Comparison of ENCODE assay signal across 33 mouse cellular contexts in genomic region chr5:67898921-67899320, GRCm38 (mm10). TPM values are rescaled to one million over a fixed set of nuclear protein-coding genes. Genes with fewer than 3 reads are reported as not detected.
DNase-seq lines count a peak whose midpoint lies in the region; ATAC-seq and TF ChIP-seq lines count a peak whose summit lies in the region.
"Had no signal": no experiment of that assay in that cellular context is flagged by ENCODE, and none has a peak within 500 bp of the region (broad histone marks: within the 10 kb centered on the region; RNA-seq: fewer than 3 reads in every experiment).

No protein-coding gene starts in this region.

- no peaks in the 10 kb centered on the region for H3K9me3 ChIP-seq in forebrain, embryonic 14.5 days (replicated peaks; ENCODE audit: control insufficient read depth, low read length)
- no peaks in the 10 kb centered on the region for H3K9me3 ChIP-seq in forebrain, embryonic 12.5 days
- no peaks in the 10 kb centered on the region for H3K9me3 ChIP-seq in hindbrain, postnatal 0 days (ENCODE audit: low read length)
- H3K9me3 ChIP-seq in hindbrain, embryonic 13.5 days: no peaks in the 10 kb centered on the region
- no peaks in the 10 kb centered on the region for H3K9me3 ChIP-seq in midbrain, postnatal 0 days (ENCODE audit: low read length)
- H3K9me3 ChIP-seq in midbrain, embryonic 10.5 days (replicated peaks): no peaks in the 10 kb centered on the region
- H3K9me3 ChIP-seq: forebrain, embryonic 10.5 days; heart, embryonic 10.5 days; heart, embryonic 13.5 days; hindbrain, embryonic 15.5 days; intestine, embryonic 15.5 days had no signal

- no peaks in the 10 kb centered on the region for H3K36me3 ChIP-seq in forebrain, embryonic 14.5 days (ENCODE audit: control insufficient read depth, insufficient read depth, low read length)
- no peaks in the 10 kb centered on the region for H3K36me3 ChIP-seq in forebrain, embryonic 12.5 days (replicated peaks)
- H3K36me3 ChIP-seq in hindbrain, postnatal 0 days (ENCODE audit: insufficient read depth, low read length): no peaks in the 10 kb centered on the region
- H3K36me3 ChIP-seq in hindbrain, embryonic 13.5 days: no peaks in the 10 kb centered on the region
- no peaks in the 10 kb centered on the region for H3K36me3 ChIP-seq in midbrain, postnatal 0 days (ENCODE audit: insufficient read depth, low read length)
- no peaks in the 10 kb centered on the region for H3K36me3 ChIP-seq in midbrain, embryonic 10.5 days
- H3K36me3 ChIP-seq: forebrain, embryonic 10.5 days; heart, embryonic 10.5 days; heart, embryonic 13.5 days; hindbrain, embryonic 15.5 days; intestine, embryonic 15.5 days had no signal

- ATAC-seq in forebrain, embryonic 14.5 days: no peak
- ATAC-seq in forebrain, embryonic 12.5 days (ENCODE audit: low FRiP score): no peak
- ATAC-seq in hindbrain, postnatal 0 days: no peak
- ATAC-seq in hindbrain, embryonic 13.5 days (ENCODE audit: low FRiP score): no peak
- no peak for ATAC-seq in midbrain, postnatal 0 days (ENCODE audit: low FRiP score)
- ATAC-seq: CD4-positive, CD25-positive, alpha-beta regulatory T cell, adult 4 months; intestine, embryonic 15.5 days had no signal

- peak; percentile 32 for DNase-seq in forebrain, embryonic 14.5 days (ENCODE audit: low spot score)
- DNase-seq in hindbrain, postnatal 0 days (ENCODE audit: low spot score): peak; percentile 14
- peak; percentile 15 for DNase-seq in midbrain, postnatal 0 days (ENCODE audit: low spot score)
- DNase-seq in midbrain, embryonic 10.5 days (ENCODE audit: low spot score): no peak
- peak; percentile 59 for DNase-seq in brain, embryonic 14.5 days (ENCODE audit: low read depth)
- DNase-seq in testis, postnatal 10 days (ENCODE audit: low spot score): no peak
- DNase-seq: adrenal gland, adult 2 months; adrenal gland, postnatal 14 days; cerebellum, adult 18-20 months; cerebellum, adult 9-10 months; cerebellum, postnatal 36 days; gastrocnemius, postnatal 10 days; gastrocnemius, postnatal 36 days; heart, adult 2 months; heart, postnatal 14 days; heart, postnatal 4 days had no signal

- no peaks in the 10 kb centered on the region for H3K27me3 ChIP-seq in forebrain, embryonic 14.5 days (replicated peaks; ENCODE audit: control insufficient read depth, insufficient read depth, low read length)
- H3K27me3 ChIP-seq in forebrain, embryonic 12.5 days: no peaks in the 10 kb centered on the region
- no peaks in the 10 kb centered on the region for H3K27me3 ChIP-seq in hindbrain, postnatal 0 days (ENCODE audit: insufficient read depth, low read length)
- H3K27me3 ChIP-seq in hindbrain, embryonic 13.5 days: no peaks in the 10 kb centered on the region
- H3K27me3 ChIP-seq in midbrain, postnatal 0 days (ENCODE audit: insufficient read depth, low read length): no peaks in the 10 kb centered on the region
- H3K27me3 ChIP-seq in midbrain, embryonic 10.5 days (ENCODE audit: low read depth, poor library complexity, severe bottlenecking): no peaks in the 10 kb centered on the region
- H3K27me3 ChIP-seq: heart, embryonic 13.5 days; hindbrain, embryonic 15.5 days; intestine, embryonic 15.5 days had no signal

- no peak overlapping the region for H3K4me3 ChIP-seq in forebrain, embryonic 14.5 days (ENCODE audit: low read depth, low read length)
- no peak overlapping the region for H3K4me3 ChIP-seq in forebrain, embryonic 12.5 days (replicated peaks)
- no peak overlapping the region for H3K4me3 ChIP-seq in hindbrain, postnatal 0 days (ENCODE audit: low read length)
- H3K4me3 ChIP-seq in hindbrain, embryonic 13.5 days: no peak overlapping the region
- H3K4me3 ChIP-seq in midbrain, postnatal 0 days (ENCODE audit: low read depth, low read length): no peak overlapping the region
- H3K4me3 ChIP-seq in midbrain, embryonic 10.5 days: no peak overlapping the region
- H3K4me3 ChIP-seq: forebrain, embryonic 10.5 days; heart, adult 2 months; heart, embryonic 10.5 days; heart, embryonic 13.5 days; hindbrain, embryonic 15.5 days; intestine, embryonic 15.5 days had no signal

- H3K27ac ChIP-seq in forebrain, embryonic 14.5 days (ENCODE audit: low read depth, low read length): no peak overlapping the region
- H3K27ac ChIP-seq in forebrain, embryonic 12.5 days: no peak overlapping the region
- H3K27ac ChIP-seq in hindbrain, postnatal 0 days: no peak overlapping the region
- H3K27ac ChIP-seq in hindbrain, embryonic 13.5 days: no peak overlapping the region
- no peak overlapping the region for H3K27ac ChIP-seq in midbrain, postnatal 0 days (ENCODE audit: low read depth, low read length)
- no peak overlapping the region for H3K27ac ChIP-seq in midbrain, embryonic 10.5 days (replicated peaks)
- H3K27ac ChIP-seq: forebrain, embryonic 10.5 days; heart, adult 2 months; heart, embryonic 10.5 days; heart, embryonic 13.5 days; hindbrain, embryonic 15.5 days; intestine, embryonic 15.5 days had no signal

- no peak for TF ChIP-seq POLR2A in brain, embryonic 14.5 days (IDR thresholded peaks at IDR 0.05; ENCODE audit: borderline replicate concordance, extremely low read depth, insufficient read depth, insufficient read length, poor library complexity, severe bottlenecking)

- 91% methylated on average over 1 of the region's 1 CpGs for WGBS in forebrain, embryonic 14.5 days
- WGBS in forebrain, embryonic 12.5 days: 88% methylated on average over 1 of the region's 1 CpGs
- WGBS in hindbrain, postnatal 0 days: 83% methylated on average over 1 of the region's 1 CpGs
- WGBS in hindbrain, embryonic 13.5 days: 91% methylated on average over 1 of the region's 1 CpGs
- WGBS in midbrain, postnatal 0 days: 95% methylated on average over 1 of the region's 1 CpGs
- 85% methylated on average over 1 of the region's 1 CpGs for WGBS in midbrain, embryonic 10.5 days

- H3K9ac ChIP-seq in forebrain, embryonic 14.5 days (ENCODE audit: low read length): no peak overlapping the region
- no peak overlapping the region for H3K9ac ChIP-seq in forebrain, embryonic 12.5 days
- H3K9ac ChIP-seq in hindbrain, postnatal 0 days (replicated peaks; ENCODE audit: low read length): no peak overlapping the region
- H3K9ac ChIP-seq in hindbrain, embryonic 13.5 days: no peak overlapping the region
- no peak overlapping the region for H3K9ac ChIP-seq in midbrain, postnatal 0 days (replicated peaks; ENCODE audit: low read length, poor library complexity, severe bottlenecking)
- H3K9ac ChIP-seq: heart, embryonic 13.5 days; hindbrain, embryonic 15.5 days; intestine, embryonic 15.5 days had no signal

- no peaks in the 10 kb centered on the region for H3K4me1 ChIP-seq in forebrain, embryonic 14.5 days (ENCODE audit: control insufficient read depth, insufficient read depth, low read length)
- no peaks in the 10 kb centered on the region for H3K4me1 ChIP-seq in forebrain, embryonic 12.5 days
- H3K4me1 ChIP-seq in hindbrain, postnatal 0 days (ENCODE audit: insufficient read depth, low read length): no peaks in the 10 kb centered on the region
- H3K4me1 ChIP-seq in hindbrain, embryonic 13.5 days (replicated peaks): no peaks in the 10 kb centered on the region
- H3K4me1 ChIP-seq in midbrain, postnatal 0 days (ENCODE audit: insufficient read depth, low read length): no peaks in the 10 kb centered on the region
- H3K4me1 ChIP-seq in midbrain, embryonic 10.5 days: no peaks in the 10 kb centered on the region
- H3K4me1 ChIP-seq: forebrain, embryonic 10.5 days; heart, embryonic 10.5 days; heart, embryonic 13.5 days; hindbrain, embryonic 15.5 days; intestine, embryonic 15.5 days had no signal

- no peak for TF ChIP-seq CTCF in hindbrain, postnatal 0 days (IDR thresholded peaks at IDR 0.05; ENCODE audit: low read depth)
- no peak for TF ChIP-seq CTCF in midbrain, postnatal 0 days (IDR thresholded peaks at IDR 0.05)
- no peak for TF ChIP-seq CTCF in brain, embryonic 14.5 days (IDR thresholded peaks at IDR 0.05; ENCODE audit: borderline replicate concordance, extremely low read depth, insufficient read depth, insufficient read length)

- H3K4me2 ChIP-seq in forebrain, embryonic 14.5 days (ENCODE audit: low read length): no peak overlapping the region
- H3K4me2 ChIP-seq in forebrain, embryonic 12.5 days: no peak overlapping the region
- H3K4me2 ChIP-seq in hindbrain, postnatal 0 days (ENCODE audit: low read depth, low read length): no peak overlapping the region
- no peak overlapping the region for H3K4me2 ChIP-seq in hindbrain, embryonic 13.5 days
- no peak overlapping the region for H3K4me2 ChIP-seq in midbrain, postnatal 0 days (ENCODE audit: low read depth, low read length, poor library complexity, severe bottlenecking)
- H3K4me2 ChIP-seq: heart, embryonic 13.5 days; hindbrain, embryonic 15.5 days; intestine, embryonic 15.5 days had no signal

RNA-seq across cellular contexts. Expression of gene Gm5108, which starts 42.5 kb away (rescaled TPM):
- not detected in 2 replicates for polyA plus RNA-seq in forebrain, embryonic 14.5 days (2014; fragmentation: Nextera tagmentation; extraction: Ambion mirVana)
- not detected in 2 replicates for polyA plus RNA-seq in forebrain, embryonic 12.5 days (2016; fragmentation: Nextera tagmentation; extraction: Ambion mirVana)
- not detected in 2 replicates for total RNA-seq in hindbrain, postnatal 0 days (2014; rRNA removed)
- not detected in 2 replicates for polyA plus RNA-seq in hindbrain, postnatal 0 days (2015; fragmentation: Nextera tagmentation; extraction: Ambion mirVana)
- not detected in 2 replicates for polyA plus RNA-seq in hindbrain, embryonic 13.5 days (2015; fragmentation: Nextera tagmentation; extraction: Ambion mirVana)
- not detected in 2 replicates for total RNA-seq in midbrain, postnatal 0 days (2014; rRNA removed)
- not detected in 2 replicates for polyA plus RNA-seq in midbrain, postnatal 0 days (2015; fragmentation: Nextera tagmentation; extraction: Ambion mirVana)
- not detected in 2 replicates for polyA plus RNA-seq in midbrain, embryonic 10.5 days (2016; fragmentation: Nextera tagmentation; extraction: Ambion mirVana)
- not detected in 2 replicates for polyA plus RNA-seq in brain, embryonic 14.5 days (2012; rRNA removed)
- total RNA-seq: adrenal gland, adult 2 months; adrenal gland, postnatal 14 days; adrenal gland, postnatal 4 days; gastrocnemius, adult 18-20 months; gastrocnemius, postnatal 10 days; gastrocnemius, postnatal 36 days; granulocyte monocyte progenitor cell, adult 5-6 weeks; heart, adult 2 months; heart, postnatal 14 days; heart, postnatal 4 days; MEL had no signal
- polyA plus RNA-seq: adrenal gland, adult 2 months; C2C12; CD4-positive, CD25-positive, alpha-beta regulatory T cell, adult 4 months; embryonic facial prominence, embryonic 11.5 days; embryonic facial prominence, embryonic 14.5 days; forebrain, embryonic 10.5 days; heart, adult 2 months; heart, embryonic 10.5 days; heart, embryonic 13.5 days; heart, embryonic 16.5 days; hindbrain, embryonic 11.5 days; hindbrain, embryonic 15.5 days; intestine, embryonic 15.5 days had no signal

RNA-seq across cellular contexts. Expression of gene Gm21905, which starts 47.3 kb away (rescaled TPM):
- not detected in 2 replicates for polyA plus RNA-seq in forebrain, embryonic 14.5 days (2014; fragmentation: Nextera tagmentation; extraction: Ambion mirVana)
- polyA plus RNA-seq in forebrain, embryonic 12.5 days (2016; fragmentation: Nextera tagmentation; extraction: Ambion mirVana): not detected in 2 replicates
- total RNA-seq in hindbrain, postnatal 0 days (2014; rRNA removed): not detected in 2 replicates
- not detected in 2 replicates for polyA plus RNA-seq in hindbrain, postnatal 0 days (2015; fragmentation: Nextera tagmentation; extraction: Ambion mirVana)
- not detected in 2 replicates for polyA plus RNA-seq in hindbrain, embryonic 13.5 days (2015; fragmentation: Nextera tagmentation; extraction: Ambion mirVana)
- total RNA-seq in midbrain, postnatal 0 days (2014; rRNA removed): not detected in 2 replicates
- not detected in 2 replicates for polyA plus RNA-seq in midbrain, postnatal 0 days (2015; fragmentation: Nextera tagmentation; extraction: Ambion mirVana)
- not detected in 2 replicates for polyA plus RNA-seq in midbrain, embryonic 10.5 days (2016; fragmentation: Nextera tagmentation; extraction: Ambion mirVana)
- not detected in 2 replicates for polyA plus RNA-seq in brain, embryonic 14.5 days (2012; rRNA removed)
- total RNA-seq: adrenal gland, adult 2 months; adrenal gland, postnatal 14 days; adrenal gland, postnatal 4 days; gastrocnemius, adult 18-20 months; gastrocnemius, postnatal 10 days; gastrocnemius, postnatal 36 days; granulocyte monocyte progenitor cell, adult 5-6 weeks; heart, adult 2 months; heart, postnatal 14 days; heart, postnatal 4 days; MEL had no signal
- polyA plus RNA-seq: adrenal gland, adult 2 months; C2C12; CD4-positive, CD25-positive, alpha-beta regulatory T cell, adult 4 months; embryonic facial prominence, embryonic 11.5 days; embryonic facial prominence, embryonic 14.5 days; forebrain, embryonic 10.5 days; heart, adult 2 months; heart, embryonic 10.5 days; heart, embryonic 13.5 days; heart, embryonic 16.5 days; hindbrain, embryonic 11.5 days; hindbrain, embryonic 15.5 days; intestine, embryonic 15.5 days had no signal

RNA-seq across cellular contexts. Expression of gene Atp8a1, which starts 51.7 kb away (rescaled TPM):
- polyA plus RNA-seq in forebrain, embryonic 14.5 days (2014; fragmentation: Nextera tagmentation; extraction: Ambion mirVana): 24.2 and 30.2 TPM in 2 replicates
- 25.2 and 28.1 TPM in 2 replicates for polyA plus RNA-seq in forebrain, embryonic 12.5 days (2016; fragmentation: Nextera tagmentation; extraction: Ambion mirVana)
- 78.2 and 125 TPM in 2 replicates for total RNA-seq in hindbrain, postnatal 0 days (2014; rRNA removed)
- 37.8 and 41.1 TPM in 2 replicates for polyA plus RNA-seq in hindbrain, postnatal 0 days (2015; fragmentation: Nextera tagmentation; extraction: Ambion mirVana)
- polyA plus RNA-seq in hindbrain, embryonic 13.5 days (2015; fragmentation: Nextera tagmentation; extraction: Ambion mirVana): 43.8 and 44.7 TPM in 2 replicates
- 95.7 and 104 TPM in 2 replicates for total RNA-seq in midbrain, postnatal 0 days (2014; rRNA removed)
- 35.5 and 42.9 TPM in 2 replicates for polyA plus RNA-seq in midbrain, postnatal 0 days (2015; fragmentation: Nextera tagmentation; extraction: Ambion mirVana)
- 21.3 and 29.6 TPM in 2 replicates for polyA plus RNA-seq in midbrain, embryonic 10.5 days (2016; fragmentation: Nextera tagmentation; extraction: Ambion mirVana)
- polyA plus RNA-seq in brain, embryonic 14.5 days (2012; rRNA removed): 26.4 and 40.2 TPM in 2 replicates
- polyA plus RNA-seq: C2C12 had no signal

Comparison
In these comparisons a context has a peak if more than half of its experiments do, and no peak if none do; other contexts are left out.
1. DNase-seq: peak in forebrain, embryonic 14.5 days (single experiment), hindbrain, postnatal 0 days (single experiment), midbrain, postnatal 0 days (single experiment) and brain, embryonic 14.5 days (single experiment); none in midbrain, embryonic 10.5 days (single experiment) and testis, postnatal 10 days (single experiment).